Mouse (Mus musculus) MEL (cell line): ENCODE data around the gene Gmpr. TPM values are rescaled to one million over a fixed set of nuclear protein-coding genes. Genes with fewer than 3 reads are reported as not detected.

Experiments used
- DNase-seq: peaks from one replicate; pipeline ENCODE4 v3.0.0; 2011; ENCODE audit warnings: low read depth, low spot score
- H3K27ac ChIP-seq: 2 replicates; pipeline ENCODE4 v1.5.1; 2012; ENCODE audit warnings: low read depth, mild to moderate bottlenecking, control low read depth, low read length, moderate library complexity; ENCODE audit not compliant: control insufficient read depth
- H3K27me3 ChIP-seq, 2 experiments: fragments of 150-350 bp in 1 of 2; sonication (generic) in 1 of 2; 2 replicates each; pipeline ENCODE4 v1.6.1; 2012; ENCODE audit warnings: low read length in 2 of 2, mild to moderate bottlenecking in 2 of 2, improper control_type of control experiment in 1 of 2, moderate library complexity in 1 of 2; ENCODE audit not compliant: insufficient read depth in 2 of 2, control insufficient read depth in 1 of 2
- H3K36me3 ChIP-seq, 2 experiments: 2 replicates each; pipeline ENCODE4 v1.6.1; 2012 to 2014; ENCODE audit warnings: low read length in 2 of 2, improper control_type of control experiment in 1 of 2, inconsistent platforms in 1 of 2, mild to moderate bottlenecking in 1 of 2; ENCODE audit not compliant: insufficient read depth in 2 of 2, control insufficient read depth in 1 of 2
- H3K4me1 ChIP-seq, 2 experiments: fragments of 150-350 bp in 1 of 2; sonication (generic) in 1 of 2; 2 replicates each; pipeline ENCODE4 v1.6.1; 2012; ENCODE audit warnings: low read length in 2 of 2, improper control_type of control experiment in 1 of 2, mild to moderate bottlenecking in 1 of 2; ENCODE audit not compliant: insufficient read depth in 2 of 2, control insufficient read depth in 1 of 2
- H3K4me3 ChIP-seq, 2 experiments: fragments of 150-350 bp in 1 of 2; sonication (generic) in 1 of 2; 2 replicates each; pipeline ENCODE4 v1.5.1; 2012; ENCODE audit warnings: low read depth in 2 of 2, low read length in 2 of 2, mild to moderate bottlenecking in 2 of 2, moderate library complexity in 2 of 2, control low read depth in 1 of 2, improper control_type of control experiment in 1 of 2; ENCODE audit not compliant: control insufficient read depth in 1 of 2, insufficient read depth in 1 of 2
- H3K79me2 ChIP-seq: 2 replicates; pipeline ENCODE4 v1.6.1; 2012; ENCODE audit warnings: mild to moderate bottlenecking, low read length, moderate library complexity; ENCODE audit not compliant: control insufficient read depth, poor library complexity, insufficient read depth
- H3K9ac ChIP-seq: 2 replicates; pipeline ENCODE4 v1.6.1; 2012; ENCODE audit warnings: low read depth, mild to moderate bottlenecking, control low read depth, low read length, moderate library complexity; ENCODE audit not compliant: control insufficient read depth, poor library complexity, severe bottlenecking
- H3K9me3 ChIP-seq: fragments of 150-350 bp; sonication (generic); replicated peaks from 2 replicates; pipeline ENCODE4 v1.6.1; 2012; ENCODE audit warnings: mild to moderate bottlenecking, low read length, improper control_type of control experiment, moderate library complexity; ENCODE audit not compliant: insufficient read depth
- BHLHE40 ChIP-seq: IDR thresholded peaks from 2 replicates; pipeline ENCODE4 v1.6.1; 2012; ENCODE audit warnings: low read depth, mild to moderate bottlenecking, inconsistent platforms, low read length, improper control_type of control experiment, borderline replicate concordance
- CHD1 ChIP-seq: IDR thresholded peaks from 2 replicates; pipeline ENCODE4 v1.6.1; 2012; ENCODE audit warnings: low read depth, mild to moderate bottlenecking, inconsistent platforms, low read length, improper control_type of control experiment
- CHD2 ChIP-seq: IDR thresholded peaks from 2 replicates; pipeline ENCODE4 v1.6.1; 2011; ENCODE audit warnings: low read length, improper control_type of control experiment
- CTCF ChIP-seq, 3 experiments: IDR thresholded peaks in 2 of 3; conservative IDR thresholded peaks in 1 of 3; 2 replicates each; pipeline ENCODE4 v1.5.1; 2011 to 2012; ENCODE audit warnings: low read length in 3 of 3, low read depth in 2 of 3, mild to moderate bottlenecking in 2 of 3, improper control_type of control experiment in 1 of 3, inconsistent platforms in 1 of 3, mixed read lengths in 1 of 3, moderate library complexity in 1 of 3; ENCODE audit not compliant: control insufficient read depth in 1 of 3, insufficient read depth in 1 of 3, poor library complexity in 1 of 3, severe bottlenecking in 1 of 3
- E2F4 ChIP-seq: IDR thresholded peaks from 2 replicates; pipeline ENCODE4 v1.6.1; 2011; ENCODE audit warnings: low read depth, low read length, improper control_type of control experiment, borderline replicate concordance
- ELF1 ChIP-seq: IDR thresholded peaks from 2 replicates; pipeline ENCODE4 v1.6.1; 2014; ENCODE audit warnings: low read depth, mild to moderate bottlenecking, inconsistent platforms, low read length, improper control_type of control experiment, moderate library complexity
- ETS1 ChIP-seq: IDR thresholded peaks from 2 replicates; pipeline ENCODE4 v1.6.1; 2012; ENCODE audit warnings: low read depth, mild to moderate bottlenecking, inconsistent platforms, low read length, improper control_type of control experiment, moderate library complexity
- HCFC1 ChIP-seq: IDR thresholded peaks from 2 replicates; pipeline ENCODE4 v1.6.1; 2012; ENCODE audit warnings: low read depth, mild to moderate bottlenecking, inconsistent platforms, low read length, improper control_type of control experiment, moderate library complexity
- JUND ChIP-seq: IDR thresholded peaks from 2 replicates; pipeline ENCODE4 v1.6.1; 2011; ENCODE audit warnings: low read depth, mild to moderate bottlenecking, improper control_type of control experiment, low read length
- KAT2A ChIP-seq: conservative IDR thresholded peaks from 2 replicates; pipeline ENCODE4 v1.6.1; 2012; ENCODE audit warnings: low read depth, low read length, improper control_type of control experiment, inconsistent platforms
- MAX ChIP-seq: IDR thresholded peaks from 2 replicates; pipeline ENCODE4 v1.6.1; 2011; ENCODE audit warnings: low read length, improper control_type of control experiment
- MAZ ChIP-seq: IDR thresholded peaks from 2 replicates; pipeline ENCODE4 v1.6.1; 2012; ENCODE audit warnings: low read depth, mild to moderate bottlenecking, inconsistent platforms, low read length, improper control_type of control experiment
- MEF2A ChIP-seq: IDR thresholded peaks from 2 replicates; pipeline ENCODE4 v1.6.1; 2014; ENCODE audit warnings: low read depth, mild to moderate bottlenecking, inconsistent platforms, low read length, improper control_type of control experiment; ENCODE audit not compliant: poor library complexity, insufficient replicate concordance, severe bottlenecking; ENCODE audit errors: extremely low read depth
- MYB ChIP-seq: IDR thresholded peaks from 2 replicates; pipeline ENCODE4 v1.6.1; 2011; ENCODE audit warnings: mild to moderate bottlenecking, low read depth, low read length, improper control_type of control experiment
- POLR2A ChIP-seq, 2 experiments: IDR thresholded peaks; 2 replicates each; pipeline ENCODE4 v1.6.1; 2011 to 2012; ENCODE audit warnings: low read length in 2 of 2, mild to moderate bottlenecking in 2 of 2, control low read depth in 1 of 2, improper control_type of control experiment in 1 of 2, low read depth in 1 of 2, moderate library complexity in 1 of 2; ENCODE audit not compliant: control insufficient read depth in 1 of 2, insufficient read depth in 1 of 2, poor library complexity in 1 of 2
- POLR2AphosphoS2 ChIP-seq: IDR thresholded peaks from 2 replicates; pipeline ENCODE4 v1.6.1; 2011; ENCODE audit warnings: low read length, improper control_type of control experiment
- POLR2AphosphoS5 ChIP-seq: IDR thresholded peaks from 2 replicates; pipeline ENCODE4 v1.6.1; 2012; ENCODE audit warnings: low read depth, borderline replicate concordance, mild to moderate bottlenecking, inconsistent platforms, low read length, moderate library complexity, mixed read lengths
- SIN3A ChIP-seq: IDR thresholded peaks from 2 replicates; pipeline ENCODE4 v1.6.1; 2012; ENCODE audit warnings: low read length, improper control_type of control experiment, inconsistent platforms
- SMC3 ChIP-seq: IDR thresholded peaks from 2 replicates; pipeline ENCODE4 v1.6.1; 2011; ENCODE audit warnings: low read depth, low read length, improper control_type of control experiment
- TAL1 ChIP-seq: IDR thresholded peaks from 2 replicates; pipeline ENCODE4 v1.6.1; 2012; ENCODE audit warnings: mild to moderate bottlenecking, inconsistent platforms, low read length, moderate library complexity, mixed read lengths
- USF1 ChIP-seq: IDR thresholded peaks from 2 replicates; pipeline ENCODE4 v1.6.1; 2014; ENCODE audit warnings: low read depth, mild to moderate bottlenecking, inconsistent platforms, low read length, improper control_type of control experiment, moderate library complexity
- ZKSCAN1 ChIP-seq: IDR thresholded peaks from 2 replicates; pipeline ENCODE4 v1.6.1; 2012; ENCODE audit warnings: low read depth, mild to moderate bottlenecking, inconsistent platforms, low read length, improper control_type of control experiment, moderate library complexity
- ZNF384 ChIP-seq: IDR thresholded peaks from 2 replicates; pipeline ENCODE4 v1.6.1; 2012; ENCODE audit warnings: low read depth, mild to moderate bottlenecking, inconsistent platforms, low read length, improper control_type of control experiment
- polyA plus RNA-seq, 2 experiments: library from polyadenylated mRNA; stranded (reverse) in 1 of 2; unstranded in 1 of 2; fragments of >175 nt in 1 of 2; fragments of >200 nt in 1 of 2; gene quantifications; 2 replicates each; pipeline versions ENCODE4 v1.2.1 to v1.2.4; 2012; ENCODE audit warnings: low replicate concordance in 2 of 2, low read depth in 1 of 2; ENCODE audit not compliant: insufficient read length in 2 of 2, insufficient read depth in 1 of 2, missing spikeins in 1 of 2
- total RNA-seq: library from RNA; depleted of rRNA; stranded (reverse); fragments of 300-350 nt; gene quantifications from 2 replicates; pipeline ENCODE4 v1.2.3, GENCODE M21; 2012

The Gmpr gene
- total and polyA plus RNA-seq, 3 experiments, result 64.2 to 130 TPM; not detected in 1

DNA sequence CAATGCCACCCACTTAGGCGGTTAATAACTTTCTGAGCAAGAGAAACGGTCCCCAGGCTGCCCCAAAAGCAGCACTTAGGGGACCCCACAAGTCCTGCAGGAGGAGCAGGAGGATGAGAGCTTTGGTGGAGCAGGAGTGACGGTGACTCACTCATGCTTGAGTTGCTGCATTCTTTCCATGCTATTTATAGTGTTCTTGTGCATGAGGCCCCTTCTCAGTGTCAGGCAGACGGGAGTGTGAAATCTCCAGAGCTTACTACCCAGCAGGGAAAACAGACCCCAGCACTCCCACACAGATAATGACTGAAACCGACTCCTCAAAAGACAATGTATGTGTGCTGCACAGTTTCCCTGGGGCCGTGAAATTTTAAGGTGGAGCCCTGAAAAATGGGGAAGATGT is 23.5 kb downstream of the Gmpr start:
- no peaks in the 10 kb centered on the region for H3K9me3 ChIP-seq
- TF ChIP-seq MAX (no peak), POLR2A (IDR thresholded peaks at IDR 0.05; ENCODE audit: control insufficient read depth in 1 of 2, insufficient read depth in 1 of 2, low read depth in 1 of 2, low read length in 2 of 2, poor library complexity in 1 of 2) (no peak), ZNF384 (no peak), POLR2AphosphoS2 (no peak), HCFC1 (no peak), ELF1 (no peak), ETS1 (no peak), BHLHE40 (no peak), MAZ (no peak), USF1 (no peak), CTCF (IDR thresholded peaks at IDR 0.05 in 2 of 3, conservative IDR thresholded peaks at IDR 0.05 in 1 of 3; ENCODE audit: control insufficient read depth in 1 of 3, insufficient read depth in 1 of 3, low read depth in 2 of 3, low read length in 3 of 3, poor library complexity in 1 of 3, severe bottlenecking in 1 of 3) (no peak), POLR2AphosphoS5 (no peak), MYB (no peak), ZKSCAN1 (no peak), CHD1 (no peak), SIN3A (no peak), JUND (no peak), MEF2A (no peak), TAL1 (no peak), E2F4 (no peak)
- TF ChIP-seq, all 39 proteins: peak for 0
- Histone ChIP-seq H3K9ac (no peak overlapping the region), H3K36me3 (peaks cover 0 to 37% of the 10 kb centered on the region in 2 experiments; a peak in 2 of 4 replicates), H3K4me3 (no peak overlapping the region), H3K4me1 (peaks cover 18 to 47% of the 10 kb centered on the region in 2 experiments), H3K27me3 (no peaks in the 10 kb centered on the region), H3K79me2 (no peaks in the 10 kb centered on the region), H3K27ac (no peak overlapping the region)
- no peak for DNase-seq

DNA sequence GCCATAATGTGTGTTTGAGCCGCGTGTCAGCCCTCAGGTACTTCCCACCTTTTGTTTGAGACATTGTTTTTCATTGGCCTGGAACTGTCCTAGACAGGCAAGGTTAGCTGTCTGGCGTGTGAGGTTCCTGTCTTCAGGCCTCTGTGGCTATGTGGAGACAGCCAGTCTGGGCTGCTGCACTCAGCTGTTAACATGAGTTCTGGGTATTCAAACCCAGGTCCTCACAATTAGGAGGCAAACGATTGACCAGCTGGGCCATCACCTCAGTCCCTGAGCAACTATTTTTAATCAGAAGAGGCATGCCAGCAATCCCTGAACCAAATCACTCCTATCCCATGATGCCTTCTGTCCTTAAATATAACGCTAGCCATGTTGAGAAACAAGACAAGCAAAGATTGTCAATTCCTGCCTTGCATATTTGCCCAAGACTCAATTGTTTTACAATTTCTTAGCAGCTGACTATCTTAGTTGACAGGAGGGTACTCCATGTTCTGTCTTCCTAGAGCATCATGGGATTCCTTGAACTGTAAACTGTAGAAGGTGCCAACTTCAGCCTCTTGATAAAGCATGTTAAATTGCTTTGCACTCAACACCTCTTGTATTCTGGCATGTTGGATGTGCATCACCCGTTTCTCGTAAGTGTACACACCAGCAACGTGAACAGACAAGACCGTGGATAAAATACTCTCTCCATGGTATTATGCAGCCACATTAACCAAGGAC is 28.6 kb downstream of the Gmpr start:
- Histone ChIP-seq H3K36me3 (peaks cover 0 to 15% of the 10 kb centered on the region in 2 experiments; a peak in 3 of 4 replicates), H3K9ac (no peak overlapping the region), H3K27me3 (no peaks in the 10 kb centered on the region), H3K4me1 (peaks cover 2 to 25% of the 10 kb centered on the region in 2 experiments), H3K27ac (no peak overlapping the region), H3K9me3 (no peaks in the 10 kb centered on the region), H3K79me2 (no peaks in the 10 kb centered on the region), H3K4me3 (no peak overlapping the region)
- no peak for DNase-seq
- no peak for TF ChIP-seq ZKSCAN1
- TF ChIP-seq HCFC1, result no peak
- no peak for TF ChIP-seq SMC3
- TF ChIP-seq POLR2AphosphoS5, result no peak
- TF ChIP-seq CHD2, result no peak
- no peak for TF ChIP-seq KAT2A
